Mouse (Mus musculus): ENCODE results near the gene Sept9.

DNA sequence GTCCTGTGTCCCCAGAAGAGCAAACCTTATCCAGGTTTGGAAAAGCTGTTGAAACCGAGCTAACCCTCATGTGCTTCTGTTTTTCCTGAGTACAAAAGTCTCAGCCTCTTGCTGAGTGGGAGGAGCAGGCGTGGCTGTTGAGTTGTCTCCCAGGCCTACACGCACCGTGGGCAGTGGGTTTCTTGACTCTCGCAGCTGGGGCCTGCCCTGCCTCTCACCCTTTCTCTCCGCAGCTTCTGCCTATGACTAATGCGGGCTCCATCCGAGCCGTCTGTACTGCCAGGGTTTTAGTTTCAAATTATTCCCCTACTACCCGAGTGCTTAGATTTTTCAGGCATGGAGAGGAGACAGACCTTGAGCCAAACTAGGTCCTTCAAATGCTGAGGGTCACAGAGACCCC lies 28.7 kb downstream of the Sept9 start:
- no peak for TF ChIP-seq CTCF (IDR thresholded peaks at IDR 0.05; ENCODE audit: low read depth)
- TF ChIP-seq EP300 (IDR thresholded peaks at IDR 0.05; ENCODE audit: low read depth), result no peak
